Mouse (Mus musculus): ENCODE measurements around the gene Themis3.

Themis3 gene

DNA sequence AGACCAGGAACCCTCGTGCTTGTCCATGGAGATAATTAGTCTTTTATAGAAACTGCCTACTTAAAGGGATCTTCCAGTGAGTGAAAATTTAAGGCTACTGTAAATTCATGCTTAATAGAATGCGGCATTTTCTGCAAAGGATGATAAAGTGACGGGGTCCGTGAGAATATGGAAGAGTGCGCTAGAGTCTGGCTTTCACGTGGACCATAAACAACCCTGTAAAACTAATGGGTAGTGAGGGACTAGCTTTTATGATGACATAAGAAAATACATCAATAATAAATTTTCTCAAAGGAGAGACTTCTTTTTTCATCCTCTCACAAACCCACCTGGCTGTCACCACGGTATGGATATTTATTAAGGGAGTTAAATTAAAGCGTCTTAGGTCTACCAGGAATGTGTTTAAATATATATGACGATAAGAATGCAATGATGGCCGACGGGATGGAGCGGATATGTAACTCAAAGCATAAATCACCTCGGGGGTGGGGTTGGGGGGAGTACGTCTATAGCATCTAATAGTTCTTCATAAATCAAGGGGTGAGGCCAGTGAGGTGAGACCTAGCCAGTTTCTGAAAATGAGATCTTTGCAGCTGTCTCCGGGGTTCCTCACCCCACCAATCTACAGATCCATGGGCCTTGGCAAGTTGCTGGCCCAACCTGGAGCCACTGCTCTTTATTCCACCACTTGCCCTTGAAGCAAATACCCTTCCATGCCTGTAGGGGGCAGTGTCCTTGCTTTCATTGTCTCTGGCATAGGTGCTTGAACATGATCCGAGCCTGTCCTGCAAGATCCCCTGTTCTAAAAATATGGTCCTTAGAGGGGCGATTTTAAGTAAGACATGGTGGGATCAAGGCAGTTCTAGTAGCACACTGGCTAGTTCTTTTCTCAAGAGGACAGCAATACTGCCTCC lies 35.8 kb downstream of the Themis3 start:
- no peak for DNase-seq (ENCODE audit: low spot score in 2 of 2)

GRCm38 (mm10) chr17:66552690-66553089 lies 41.7 kb downstream of the Themis3 start:
- DNase-seq (ENCODE audit: low spot score in 2 of 2) = no peak

DNA sequence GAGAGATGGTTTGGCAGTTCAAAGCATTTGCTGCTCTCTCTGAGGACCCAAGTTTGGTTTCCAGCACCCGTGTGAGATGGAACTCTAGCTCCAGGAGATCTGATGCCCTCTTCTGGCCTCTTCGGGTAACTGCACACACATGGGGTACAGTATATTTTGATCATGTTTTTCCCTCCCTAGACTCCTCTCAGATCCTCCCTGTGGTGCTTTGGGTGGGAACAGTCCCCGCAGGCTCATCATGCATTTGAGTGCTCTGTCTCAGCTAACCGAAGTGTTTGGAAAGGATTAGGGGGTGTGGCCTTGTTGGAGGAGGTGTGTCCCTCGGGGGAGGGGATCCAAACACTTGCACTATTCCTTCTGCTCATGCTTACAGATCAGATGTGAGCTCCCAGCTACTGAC lies 43.9 kb downstream of the Themis3 start:
- DNase-seq (ENCODE audit: low spot score in 2 of 2) = no peak

- no peak for DNase-seq (ENCODE audit: low spot score in 2 of 2)
These were observed 62.1 kb downstream of the Themis3 start for GRCm38 (mm10) chr17:66532285-66532684.

DNA sequence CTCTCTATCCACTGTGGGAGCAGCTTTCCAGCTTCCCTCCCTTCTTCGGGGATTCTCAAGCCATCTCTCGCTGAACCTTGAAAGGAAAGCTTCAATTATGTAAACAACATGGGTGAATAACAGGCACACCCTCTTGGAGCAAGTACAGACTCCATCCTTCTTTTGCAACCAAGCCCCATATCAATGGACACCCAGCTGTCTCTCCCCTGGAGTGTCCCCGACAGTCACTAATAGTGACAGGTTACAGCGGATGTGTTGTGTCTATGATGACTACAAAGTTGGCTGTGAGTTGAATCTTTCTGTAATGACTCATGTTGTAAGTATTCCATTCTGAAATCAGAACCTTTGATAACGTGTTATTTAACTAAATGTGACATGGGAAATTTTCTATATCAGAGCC lies 71.0 kb downstream of the Themis3 start:
- peak in 1 of 2 experiments; percentile 8 for DNase-seq (ENCODE audit: low spot score in 2 of 2)

- DNase-seq (ENCODE audit: low spot score in 2 of 2) = peak in 1 of 2 experiments; percentile 31
These were observed 71.8 kb downstream of the Themis3 start for GRCm38 (mm10) chr17:66522631-66523030.

DNA sequence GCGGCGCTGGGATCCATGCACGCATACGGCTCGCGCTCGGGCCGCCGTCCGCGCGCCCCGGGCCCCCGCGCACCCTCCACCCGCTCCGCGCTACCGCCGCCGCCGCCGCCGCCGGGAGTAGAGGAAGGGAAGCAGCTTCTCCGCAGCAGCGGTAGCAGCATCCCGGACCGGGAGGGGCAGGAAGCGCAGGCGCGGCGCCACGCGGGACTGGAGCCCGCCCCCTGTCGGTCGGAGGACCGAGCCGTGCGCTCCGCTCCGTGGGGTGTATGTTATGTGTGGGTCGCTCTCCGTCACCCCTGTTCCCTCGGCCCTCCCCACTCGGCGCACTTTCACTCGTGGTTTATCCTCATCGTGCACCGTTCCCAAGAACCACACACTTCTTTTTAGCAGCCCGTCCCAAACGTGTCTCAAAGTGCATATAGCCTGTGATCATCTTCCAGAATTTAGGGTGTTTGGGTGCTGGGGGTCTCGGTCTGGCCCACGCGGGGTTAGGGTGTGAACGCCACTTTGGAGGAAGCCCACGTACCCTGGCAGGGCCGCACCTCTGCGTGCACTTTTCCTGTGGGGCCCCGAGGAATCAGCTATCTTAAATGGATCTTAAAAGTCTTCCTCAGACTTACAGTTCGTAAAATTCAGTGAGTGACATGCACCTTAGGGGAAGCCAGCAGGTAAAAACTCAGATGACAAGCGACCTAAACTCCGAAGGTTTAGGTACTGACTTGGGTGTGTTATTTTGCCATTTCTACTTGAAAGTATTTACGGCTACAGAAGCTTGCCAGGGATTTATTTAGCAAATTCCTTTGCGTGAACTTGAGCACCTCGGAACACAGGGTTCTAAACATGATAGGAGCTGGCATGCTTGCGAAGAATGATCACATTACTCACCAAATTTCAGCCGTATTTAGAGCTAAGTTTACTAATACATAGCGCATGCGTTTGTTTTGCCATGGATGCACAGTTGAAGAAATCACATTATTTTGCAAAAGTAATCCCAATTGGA lies 74.6 kb downstream of the Themis3 start, which contains the start of gene Rab12:
Gene Rab12 (minus strand): TSS at position 176 of the 1,000 bp plus-strand sequence.
- DNase-seq (ENCODE audit: low spot score in 2 of 2) = peak; percentile 74 to 81

DNA sequence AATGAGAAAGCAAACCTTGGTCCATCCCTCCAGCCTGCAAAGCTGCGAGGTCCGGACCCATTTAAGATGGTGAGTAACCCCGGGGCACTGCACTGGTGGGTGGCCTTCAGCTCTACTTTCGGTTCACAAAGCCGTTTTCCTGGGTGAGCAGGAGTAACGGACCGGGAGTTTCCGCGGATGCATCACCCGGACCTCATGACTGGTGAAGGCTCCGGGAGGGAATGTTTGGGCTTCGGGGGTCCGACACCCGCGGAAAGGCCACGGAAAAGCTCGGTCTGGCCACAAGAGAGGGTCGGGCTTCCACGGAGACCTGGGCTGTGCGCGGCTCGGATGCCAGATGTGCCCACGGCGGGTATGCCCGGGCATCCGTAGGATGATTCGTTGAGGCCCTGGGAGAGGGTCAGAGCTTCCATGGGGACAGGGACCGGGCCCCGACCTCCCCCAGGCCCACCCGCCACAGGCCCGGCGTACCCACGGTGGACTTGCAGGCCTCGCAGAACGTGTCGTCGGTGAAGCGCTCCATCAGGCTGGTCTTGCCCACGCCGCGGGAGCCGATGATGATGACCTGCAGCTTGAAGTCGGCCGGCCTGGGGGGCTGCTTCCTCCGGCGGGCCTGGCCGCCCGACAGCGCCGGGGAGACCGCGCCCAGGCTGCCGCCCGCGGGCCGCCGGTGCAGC lies 75.4 kb downstream of the Themis3 start:
- DNase-seq (ENCODE audit: low spot score in 2 of 2) = peak in 1 of 2 experiments; percentile 37

DNA sequence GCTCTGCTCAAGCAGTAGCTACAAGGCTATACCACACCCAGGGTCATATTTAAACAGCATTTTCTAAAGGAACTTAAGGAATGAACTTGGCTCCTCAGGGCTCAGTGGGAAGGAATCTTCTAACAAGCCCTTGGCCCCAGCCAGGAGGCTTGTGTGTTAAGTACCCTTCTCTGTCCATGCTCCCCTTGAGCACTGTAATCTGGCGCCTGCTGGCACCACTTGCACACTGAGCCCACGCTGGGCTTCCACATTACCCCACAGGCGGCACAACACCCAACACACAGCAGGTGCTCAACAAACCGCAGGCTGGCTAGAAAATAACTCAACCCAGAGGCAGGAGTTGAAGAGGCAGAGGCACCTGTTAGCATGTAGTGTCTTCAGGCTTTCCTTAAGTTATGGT lies 77.5 kb downstream of the Themis3 start:
- DNase-seq (ENCODE audit: low spot score in 2 of 2) = no peak

- DNase-seq (ENCODE audit: low spot score in 2 of 2) = no peak
These were observed 80.0 kb downstream of the Themis3 start for GRCm38 (mm10) chr17:66514288-66514995.

DNA sequence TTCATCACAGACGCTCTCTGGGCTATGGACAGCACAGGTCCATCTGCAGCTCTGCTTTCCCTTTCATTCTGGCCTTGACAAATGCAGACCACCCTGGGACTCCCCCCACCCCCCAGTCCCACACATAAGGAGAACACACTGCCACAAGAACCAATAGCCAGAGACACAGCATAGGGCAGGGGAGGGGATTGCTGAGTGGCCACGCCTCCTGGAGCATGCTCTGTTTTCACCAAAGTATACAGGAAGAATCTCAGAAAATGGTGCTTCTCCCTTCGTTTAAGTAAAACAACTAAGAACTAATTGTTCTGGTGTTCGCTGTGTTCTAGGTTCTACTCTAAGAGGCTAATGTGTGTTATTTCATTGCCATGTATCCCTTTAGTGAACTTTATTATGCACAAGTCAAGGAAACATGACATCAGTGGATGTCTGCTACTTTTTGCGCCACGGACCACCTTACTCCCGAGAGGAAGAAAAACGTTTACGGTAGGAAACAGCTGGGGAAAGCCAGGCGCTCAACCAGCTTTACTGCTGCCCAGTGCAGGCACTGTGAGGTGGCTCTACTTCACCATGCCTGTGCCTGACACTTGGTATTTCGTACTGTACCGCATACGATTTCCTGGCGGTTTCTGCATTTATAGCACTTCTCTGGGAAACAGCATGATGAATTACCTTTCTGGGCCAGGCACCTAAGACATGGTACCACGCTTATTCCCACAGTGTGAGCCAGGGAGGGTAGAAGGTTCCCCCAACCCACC lies 82.0 kb downstream of the Themis3 start:
- no peak for DNase-seq (ENCODE audit: low spot score in 2 of 2)

DNA sequence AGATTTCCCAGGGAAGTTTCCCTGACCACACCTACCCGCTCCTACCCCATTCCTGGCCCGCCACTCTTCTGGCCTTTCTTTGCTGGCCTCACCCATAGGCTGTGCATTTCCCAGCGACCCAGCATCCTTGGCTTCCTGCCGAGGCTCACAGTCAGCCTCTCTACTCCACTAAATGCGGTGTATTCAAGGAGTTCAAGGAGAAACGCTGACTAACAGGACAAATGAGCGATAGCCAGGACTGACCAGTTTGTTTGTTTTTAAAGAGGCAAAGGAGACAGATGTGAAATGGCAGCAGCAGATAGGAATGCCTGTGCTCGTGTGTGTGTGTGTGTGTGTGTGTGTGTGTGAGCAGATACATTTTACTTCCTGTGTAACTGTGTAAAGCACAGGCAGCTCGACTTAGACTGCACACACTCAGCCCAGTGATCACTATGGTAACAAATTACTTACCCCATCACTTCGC lies 84.2 kb downstream of the Themis3 start:
- no peak for DNase-seq (ENCODE audit: low spot score in 2 of 2)

DNA sequence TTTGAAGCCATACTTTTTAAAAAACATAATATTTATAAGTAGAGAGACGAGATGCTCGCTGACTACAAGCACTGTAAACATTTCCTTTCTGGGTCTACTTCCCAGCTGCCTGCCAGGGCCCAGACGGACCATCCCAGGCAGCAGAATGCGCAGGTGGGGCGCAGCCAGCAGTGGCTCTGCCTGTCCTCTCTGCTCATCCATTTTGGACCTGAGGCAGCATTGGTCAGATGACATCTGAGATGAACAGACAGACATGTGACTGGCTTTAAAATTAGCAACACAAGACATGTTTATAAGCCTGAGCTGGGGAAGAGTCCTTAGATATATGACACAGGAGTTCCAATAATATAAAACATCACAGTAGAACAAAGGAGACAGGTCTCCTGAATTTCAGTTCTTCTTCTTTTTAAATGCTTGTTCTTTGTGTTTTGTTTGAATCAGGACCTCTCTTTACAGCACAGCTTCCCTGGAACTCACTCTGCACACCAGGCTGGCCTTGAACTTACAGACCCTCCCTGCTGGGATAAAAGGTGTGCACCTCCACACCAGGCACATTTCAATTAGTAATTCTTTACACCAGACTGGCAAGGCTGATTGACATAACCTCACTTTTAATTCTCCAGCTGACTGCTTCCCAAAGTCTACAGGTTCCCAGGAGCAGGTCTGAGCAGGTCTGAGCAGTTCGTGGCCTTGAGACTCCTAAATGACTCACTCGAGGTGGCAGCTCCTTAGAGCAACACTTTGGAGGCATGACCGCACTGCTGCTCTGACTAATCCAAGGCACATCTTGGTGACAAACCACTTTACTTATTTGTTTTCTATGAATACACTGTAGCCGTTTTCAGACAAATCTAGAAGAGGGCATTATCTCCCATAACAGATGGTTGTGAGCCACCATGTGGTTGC lies 87.1 kb downstream of the Themis3 start:
- peak; percentile 14 to 69 for DNase-seq (ENCODE audit: low spot score in 2 of 2)

DNA sequence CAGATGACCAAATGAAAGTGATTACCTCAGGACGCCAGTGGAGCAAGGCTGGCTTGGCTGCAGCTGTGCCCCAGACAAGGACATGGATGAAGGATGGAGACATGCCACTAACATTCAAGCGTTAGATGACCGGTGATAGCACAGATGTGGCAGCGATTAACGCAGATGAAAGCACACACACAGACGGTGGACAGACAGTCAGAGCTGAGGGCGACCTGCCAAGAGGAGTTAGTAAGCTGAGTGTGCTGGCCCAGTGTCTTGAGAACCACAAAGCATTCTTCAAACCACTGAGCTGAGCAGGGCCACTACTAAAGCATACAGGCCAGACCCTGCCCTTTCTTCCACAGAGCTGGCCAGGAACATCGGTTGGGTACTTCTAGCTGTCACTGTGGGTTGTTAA lies 89.5 kb downstream of the Themis3 start:
- no peak for DNase-seq (ENCODE audit: low spot score in 2 of 2)
